Mouse (Mus musculus) liver, embryonic 16.5 days (tissue): ENCODE data around the gene Crygn. TPM values are rescaled to one million over a fixed set of nuclear protein-coding genes. Genes with fewer than 3 reads are reported as not detected.
A peak's percentile ranks its signal among the peaks of the same experiment; 100 is the strongest.

Experiments used
- ATAC-seq: fragments of 200-750 bp; cut with Nextera tagmentation; 2 replicates; pipeline ENCODE4 v1.8.0; 2017; ENCODE audit warnings: low read depth, mild to moderate bottlenecking, moderate number of reproducible peaks, moderate library complexity
- H3K27ac ChIP-seq: fragments of 300-500 bp; sonication (generic); 2 replicates; pipeline ENCODE4 v1.5.1; 2014; ENCODE audit warnings: mild to moderate bottlenecking, low read length
- H3K27me3 ChIP-seq: fragments of 300-500 bp; sonication (generic); 2 replicates; pipeline ENCODE4 v1.6.1; 2014; ENCODE audit warnings: low read depth, low read length, mixed read lengths; ENCODE audit not compliant: control insufficient read depth, insufficient read depth
- H3K36me3 ChIP-seq: fragments of 300-500 bp; sonication (generic); 2 replicates; pipeline ENCODE4 v1.6.1; 2014; ENCODE audit warnings: mild to moderate bottlenecking; ENCODE audit not compliant: control insufficient read depth, insufficient read depth
- H3K4me1 ChIP-seq: fragments of 300-500 bp; sonication (generic); 2 replicates; pipeline ENCODE4 v1.6.1; 2014; ENCODE audit warnings: low read depth, low read length, mixed read lengths; ENCODE audit not compliant: control insufficient read depth
- H3K4me2 ChIP-seq: fragments of 300-500 bp; sonication (generic); 2 replicates; pipeline ENCODE4 v1.6.1; 2014; ENCODE audit warnings: low read depth, low read length, mixed read lengths
- H3K4me3 ChIP-seq: fragments of 300-500 bp; sonication (generic); 2 replicates; pipeline ENCODE4 v1.5.1; 2014; ENCODE audit warnings: low read depth, mild to moderate bottlenecking, low read length
- H3K9ac ChIP-seq: fragments of 300-500 bp; sonication (generic); 2 replicates; pipeline ENCODE4 v1.6.1; 2014; ENCODE audit warnings: low read depth, low read length
- H3K9me3 ChIP-seq: fragments of 300-500 bp; sonication (generic); replicated peaks from 2 replicates; pipeline ENCODE4 v1.6.1; 2016; ENCODE audit warnings: low read length; ENCODE audit not compliant: control insufficient read depth
- WGBS: fragments of 180-500 bp; shearing (Covaris S2); extraction: QIAGEN DNeasy Blood & Tissue Kit; methylation state at CpG from one replicate; pipeline ENCODE4 v1.1.7; 2014; ENCODE audit not compliant: insufficient replicate concordance; 5-methylcytosine and 5-hydroxymethylcytosine counted together
- polyA plus RNA-seq: library from polyadenylated mRNA; unstranded; fragments of >200 nt; fragmentation: Nextera tagmentation; extraction: Ambion mirVana; gene quantifications from 2 replicates; pipeline ENCODE4 v1.2.1, GENCODE M21; 2015

Gene Crygn
- polyA plus RNA-seq, 1 experiment from 2014 or later = 0.50 TPM

GRCm38 (mm10) chr5:24751305-24752174 is 6.3 kb downstream of the Crygn start:
- Histone ChIP-seq H3K9ac (peak overlapping the region; percentile 69), H3K36me3 (no peaks in the 10 kb centered on the region), H3K27me3 (peaks cover 4% of the 10 kb centered on the region), H3K4me2 (peak overlapping the region; percentile 72), H3K27ac (peak overlapping the region; percentile 40), H3K4me1 (peaks cover 10% of the 10 kb centered on the region), H3K4me3 (peak overlapping the region; percentile 58), H3K9me3 (no peaks in the 10 kb centered on the region)
- ATAC-seq = peak; percentile 54
- WGBS = 5% methylated on average over 25 of the region's 25 CpGs

GRCm38 (mm10) chr5:24750321-24751304 is 7.2 kb downstream of the Crygn start:
- H3K9me3 ChIP-seq = no peaks in the 10 kb centered on the region
- H3K4me3 ChIP-seq = peak overlapping the region; percentile 58
- ATAC-seq = peak; percentile 70
- H3K4me1 ChIP-seq = peaks cover 10% of the 10 kb centered on the region
- no peaks in the 10 kb centered on the region for H3K36me3 ChIP-seq
- H3K27me3 ChIP-seq = peaks cover 4% of the 10 kb centered on the region
- WGBS = 3% methylated on average over 57 of the region's 59 CpGs
- H3K4me2 ChIP-seq = peak overlapping the region; percentile 72
- peak overlapping the region; percentile 40 for H3K27ac ChIP-seq
- peak overlapping the region; percentile 69 for H3K9ac ChIP-seq

GRCm38 (mm10) chr5:24749731-24750130 is 8.1 kb downstream of the Crygn start:
- Histone ChIP-seq H3K4me2 (peak overlapping the region; percentile 72; the same call in 1 of the 2 replicates), H3K9ac (no peak overlapping the region), H3K9me3 (no peaks in the 10 kb centered on the region), H3K4me3 (peak overlapping the region; percentile 58; the same call in 1 of the 2 replicates), H3K27me3 (peaks cover 4% of the 10 kb centered on the region), H3K36me3 (no peaks in the 10 kb centered on the region), H3K4me1 (peaks cover 10% of the 10 kb centered on the region), H3K27ac (no peak overlapping the region)
- no peak for ATAC-seq
- whole genome bisulfite sequencing = 63% methylated on average over 5 of the region's 5 CpGs

- H3K27me3 ChIP-seq = peaks cover 4% of the 10 kb centered on the region
- no peak for ATAC-seq
- no peak overlapping the region for H3K27ac ChIP-seq
- WGBS = 28% methylated on average over 6 of the region's 6 CpGs
- H3K36me3 ChIP-seq = no peaks in the 10 kb centered on the region
- no peaks in the 10 kb centered on the region for H3K9me3 ChIP-seq
- no peak overlapping the region for H3K9ac ChIP-seq
- H3K4me2 ChIP-seq = no peak overlapping the region
- no peak overlapping the region for H3K4me3 ChIP-seq
- H3K4me1 ChIP-seq = peaks cover 10% of the 10 kb centered on the region
These were observed 10.3 kb downstream of the Crygn start for GRCm38 (mm10) chr5:24747533-24747932.

- no peaks in the 10 kb centered on the region for H3K27me3 ChIP-seq
- H3K27ac ChIP-seq = no peak overlapping the region
- no peak for ATAC-seq
- no peak overlapping the region for H3K4me3 ChIP-seq
- 72% methylated on average over 10 of the region's 10 CpGs for WGBS
- H3K36me3 ChIP-seq = no peaks in the 10 kb centered on the region
- H3K9me3 ChIP-seq = no peaks in the 10 kb centered on the region
- H3K9ac ChIP-seq = no peak overlapping the region
- H3K4me2 ChIP-seq = no peak overlapping the region
- H3K4me1 ChIP-seq = no peaks in the 10 kb centered on the region
These were observed 13.9 kb downstream of the Crygn start for GRCm38 (mm10) chr5:24743956-24744355.

- H3K4me1 ChIP-seq = peaks cover 4% of the 10 kb centered on the region; the same call in 1 of the 2 replicates
- no peak overlapping the region for H3K4me2 ChIP-seq
- H3K9me3 ChIP-seq = no peaks in the 10 kb centered on the region
- H3K36me3 ChIP-seq = no peaks in the 10 kb centered on the region
- 67% methylated on average over 15 of the region's 15 CpGs for WGBS
- H3K9ac ChIP-seq = no peak overlapping the region
- H3K4me3 ChIP-seq = no peak overlapping the region
- no peak for ATAC-seq
- no peaks in the 10 kb centered on the region for H3K27me3 ChIP-seq
- no peak overlapping the region for H3K27ac ChIP-seq
These were observed 16.5 kb downstream of the Crygn start for GRCm38 (mm10) chr5:24741172-24741885.

- H3K36me3 ChIP-seq = no peaks in the 10 kb centered on the region
- WGBS = 13% methylated on average over 15 of the region's 15 CpGs
- no peaks in the 10 kb centered on the region for H3K27me3 ChIP-seq
- H3K4me3 ChIP-seq = no peak overlapping the region
- peaks cover 4% of the 10 kb centered on the region; the same call in 1 of the 2 replicates for H3K4me1 ChIP-seq
- H3K27ac ChIP-seq = no peak overlapping the region; the same call in 1 of the 2 replicates
- no peaks in the 10 kb centered on the region for H3K9me3 ChIP-seq
- H3K9ac ChIP-seq = no peak overlapping the region
- H3K4me2 ChIP-seq = peak overlapping the region; percentile 7
- ATAC-seq = peak; percentile 24; the same call in 1 of the 2 replicates
These were observed 18.6 kb downstream of the Crygn start for GRCm38 (mm10) chr5:24739141-24739753.

GRCm38 (mm10) chr5:24738517-24738916 is 19.3 kb downstream of the Crygn start:
- H3K27ac ChIP-seq = no peak overlapping the region

More at GRCm38 (mm10) chr5:24738517-24738916, 19.3 kb downstream of the Crygn start:
- H3K4me3 ChIP-seq = no peak overlapping the region
- H3K36me3 ChIP-seq = no peaks in the 10 kb centered on the region
- no peaks in the 10 kb centered on the region for H3K9me3 ChIP-seq
- H3K4me1 ChIP-seq = peaks cover 4% of the 10 kb centered on the region; the same call in 1 of the 2 replicates
- WGBS = 14% methylated on average over 1 of the region's 1 CpGs
- no peak overlapping the region for H3K4me2 ChIP-seq
- H3K27me3 ChIP-seq = no peaks in the 10 kb centered on the region
- 0 out of 2 replicates have a peak, but pooled peaks have one; percentile 30 for ATAC-seq
- H3K9ac ChIP-seq = no peak overlapping the region
